Mouse (Mus musculus) cerebellum, adult 2 months (tissue): Measurements from ENCODE around the gene Exosc1.

Source experiments
- CTCF ChIP-seq: fragments of 200-500 bp; IDR thresholded peaks from 2 replicates; pipeline ENCODE4 v1.5.1; 2011; ENCODE audit warnings: low read depth, mild to moderate bottlenecking, control low read depth, low read length, moderate library complexity, borderline replicate concordance; ENCODE audit not compliant: insufficient read depth
- POLR2A ChIP-seq: fragments of 200-500 bp; IDR thresholded peaks from 2 replicates; pipeline ENCODE4 v1.6.1; 2011; ENCODE audit warnings: low read length, control low read depth, borderline replicate concordance; ENCODE audit not compliant: insufficient read depth

DNA sequence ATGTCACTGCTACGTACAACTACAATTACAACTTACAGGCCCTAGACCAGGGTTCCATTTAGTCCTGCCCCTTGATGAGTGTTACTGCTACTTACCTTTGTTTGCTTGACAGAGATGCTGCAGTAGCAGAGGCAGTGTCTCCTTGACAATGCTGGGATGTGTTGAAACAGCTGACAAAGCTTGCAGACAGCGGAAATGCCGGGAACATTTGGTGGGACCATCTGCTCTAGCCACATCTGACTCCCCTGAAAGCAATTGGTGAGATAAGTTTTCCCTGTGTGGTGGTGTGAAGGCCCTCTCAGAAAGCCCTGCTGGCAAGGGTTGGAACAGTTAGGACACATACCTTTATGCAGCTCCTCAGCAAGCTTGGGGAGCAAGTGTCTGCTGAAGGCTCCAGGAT lies 20.4 kb upstream of the Exosc1 start:
- TF ChIP-seq CTCF (no peak), POLR2A (no peak)
